Mouse (Mus musculus) liver, adult 2 months (tissue): ENCODE results near the gene Gstt4. TPM values are rescaled to one million over a fixed set of nuclear protein-coding genes. Genes with fewer than 3 reads are reported as not detected.
"Not testable (repeated sequence)": the region's sequence is repeated elsewhere in the genome, so short reads cannot be mapped to it uniquely, and the experiment has no call there.

ENCODE experiments used
- DNase-seq: peaks from one replicate; pipeline ENCODE4 v3.0.0-alpha.2; 2011; ENCODE audit warnings: low read depth, low spot score; ENCODE audit errors: extremely low read depth
- H3K27ac ChIP-seq: fragments of 200-500 bp; replicated peaks from 2 replicates; pipeline ENCODE4 v1.5.1; 2012; ENCODE audit warnings: low read depth, mild to moderate bottlenecking, control low read depth, inconsistent platforms, low read length; ENCODE audit not compliant: insufficient read depth
- H3K27me3 ChIP-seq: fragments of 200-500 bp; 2 replicates; pipeline ENCODE4 v1.6.1; 2012; ENCODE audit warnings: mild to moderate bottlenecking, moderate library complexity, low read length, inconsistent platforms; ENCODE audit not compliant: control insufficient read depth, insufficient read depth
- H3K36me3 ChIP-seq: fragments of 200-500 bp; 2 replicates; pipeline ENCODE4 v1.6.1; 2012; ENCODE audit warnings: low read length, inconsistent platforms; ENCODE audit not compliant: control insufficient read depth, insufficient read depth
- H3K4me1 ChIP-seq: fragments of 200-500 bp; 2 replicates; pipeline ENCODE4 v1.6.1; 2011; ENCODE audit warnings: low read length; ENCODE audit not compliant: control insufficient read depth, insufficient read depth
- H3K4me3 ChIP-seq: fragments of 200-500 bp; 2 replicates; pipeline ENCODE4 v1.5.1; 2011; ENCODE audit warnings: low read depth, mild to moderate bottlenecking, control low read depth, low read length, moderate library complexity; ENCODE audit not compliant: insufficient read depth
- H3K79me2 ChIP-seq: fragments of 200-500 bp; 2 replicates; pipeline ENCODE4 v1.6.1; 2012; ENCODE audit warnings: inconsistent platforms, mild to moderate bottlenecking, low read length, moderate library complexity; ENCODE audit not compliant: control insufficient read depth, insufficient read depth
- H3K9ac ChIP-seq: fragments of 200-500 bp; 2 replicates; pipeline ENCODE4 v1.6.1; 2012; ENCODE audit warnings: low read depth, mild to moderate bottlenecking, control low read depth, inconsistent platforms, low read length
- CTCF ChIP-seq: fragments of 200-500 bp; IDR thresholded peaks from 2 replicates; pipeline ENCODE4 v1.5.1; 2011; ENCODE audit warnings: low read depth, low read length, control low read depth
- POLR2A ChIP-seq: fragments of 200-500 bp; IDR thresholded peaks from 2 replicates; pipeline ENCODE4 v1.6.1; 2011; ENCODE audit warnings: low read length, control low read depth; ENCODE audit not compliant: insufficient read depth; ENCODE audit errors: extremely low read depth
- WGBS: fragments of 180-500 bp; shearing (Covaris S2); methylation state at CpG from one replicate; pipeline ENCODE4 v1.1.7; 2018; 5-methylcytosine and 5-hydroxymethylcytosine counted together
- polyA plus RNA-seq: library from polyadenylated mRNA; depleted of rRNA; stranded (reverse); fragments of >200 nt; gene quantifications from 2 replicates; pipeline ENCODE4 v1.2.3, GENCODE M21; 2012; rRNA removed
- total RNA-seq: library from RNA; depleted of rRNA; stranded (reverse); fragments of >200 nt; gene quantifications from 2 replicates; pipeline ENCODE4 v1.2.3, GENCODE M21; 2014; rRNA removed

Gene Gstt4
- total RNA-seq: 0.09 TPM in 1 of 2 replicates, not detected in the other
- polyA plus RNA-seq: not detected in 2 replicates

- Histone ChIP-seq H3K36me3 (no peaks in the 10 kb centered on the region), H3K9ac (no peak within 1 kb of the TSS), H3K27me3 (no peaks in the 10 kb centered on the region), H3K27ac (no peak within 1 kb of the TSS), H3K4me3 (no peak within 1 kb of the TSS), H3K4me1 (no peaks in the 10 kb centered on the region), H3K79me2 (no peaks in the 10 kb centered on the region)
- TF ChIP-seq CTCF (no peak), POLR2A (no peak)
- 100% methylated on average over 2 of the region's 2 CpGs for WGBS
- DNase-seq: no peak
Measured at GRCm38 (mm10) chr10:75822443-75822842, at the start of gene Gstt4. Gene Gstt4 (minus strand): TSS chr10:75822543.

GRCm38 (mm10) chr10:75861587-75861986 lies 39.2 kb upstream of the Gstt4 start:
- H3K79me2 ChIP-seq: no peaks in the 10 kb centered on the region
- H3K4me3 ChIP-seq: no peak overlapping the region
- H3K27me3 ChIP-seq: no peaks in the 10 kb centered on the region
- H3K27ac ChIP-seq: no peak overlapping the region
- no peak for TF ChIP-seq POLR2A
- no peak for TF ChIP-seq CTCF
- DNase-seq: no peak
- peaks cover 4% of the 10 kb centered on the region for H3K4me1 ChIP-seq
- no peaks in the 10 kb centered on the region for H3K36me3 ChIP-seq
- 80% methylated on average over 5 of the region's 5 CpGs for WGBS
- H3K9ac ChIP-seq: no peak overlapping the region

DNA sequence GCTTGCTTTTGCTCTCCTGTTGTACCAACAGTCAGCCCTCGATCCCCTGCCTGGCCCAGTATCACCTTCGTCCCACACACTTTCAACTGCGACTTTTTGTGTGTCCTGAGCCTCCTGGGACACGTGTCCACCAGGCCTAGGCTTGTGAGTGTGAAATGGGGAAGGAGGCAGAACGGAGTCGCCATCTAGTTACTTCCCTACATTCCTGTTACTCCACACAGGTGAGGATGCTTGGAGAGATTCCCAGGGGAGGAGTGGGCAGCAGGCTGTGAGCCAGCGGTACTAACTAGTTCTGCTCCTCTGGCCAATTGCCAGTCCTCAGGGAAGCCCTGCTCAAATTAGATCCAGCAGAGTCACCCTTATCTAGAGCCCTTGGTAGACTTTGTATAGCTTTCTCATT lies 38.4 kb upstream of the Gstt4 start:
- WGBS: 63% methylated on average over 7 of the region's 7 CpGs

DNA sequence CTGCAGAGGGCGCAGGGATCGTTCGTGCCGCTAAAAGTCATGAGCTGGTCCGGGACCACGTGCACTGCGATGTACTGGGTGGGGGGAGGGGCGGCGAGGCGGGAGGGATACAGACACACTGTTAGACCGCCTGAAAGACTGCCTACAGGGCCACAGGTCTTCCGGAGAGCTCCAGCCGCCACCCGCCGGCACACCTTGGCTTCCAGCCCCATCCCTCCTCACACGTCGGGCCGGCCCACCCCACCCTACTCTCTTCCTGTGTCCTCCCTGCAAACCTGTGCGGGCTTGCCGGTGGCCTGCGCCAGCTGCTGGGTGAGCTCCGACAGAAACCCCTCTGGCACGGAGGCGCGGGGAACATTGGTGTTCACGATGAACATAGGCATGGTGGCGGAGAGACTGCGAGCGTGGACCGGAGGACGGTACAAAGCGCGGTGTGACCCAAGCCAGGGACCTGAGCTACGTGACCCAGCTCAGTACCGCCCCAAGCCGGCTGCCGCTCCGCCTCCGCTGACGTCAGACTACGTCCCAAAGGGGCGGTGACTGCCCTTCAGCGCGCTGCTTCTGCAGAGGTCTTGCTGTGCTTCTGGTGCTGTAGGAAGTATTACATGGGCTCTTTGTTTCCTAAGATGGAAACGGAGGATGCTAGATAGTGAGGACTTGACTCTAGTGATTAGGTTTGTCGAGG lies 37.6 kb upstream of the Gstt4 start, which contains the start of gene Mif:
TSS of gene Mif (minus strand) at position 455 of the 685 bp plus-strand sequence.
- under 1% methylated on average over 46 of the region's 46 CpGs for WGBS
- H3K4me3 ChIP-seq: peak within 1 kb of the TSS; percentile 75
- not testable (repeated sequence) for H3K36me3 ChIP-seq, H3K79me2 ChIP-seq, H3K4me1 ChIP-seq, H3K27me3 ChIP-seq
- H3K9ac ChIP-seq: peak within 1 kb of the TSS; percentile 92
- peak; percentile 82 for DNase-seq
- peak; percentile 79; the same call in 1 of the 2 replicates for TF ChIP-seq POLR2A
- H3K27ac ChIP-seq: peak within 1 kb of the TSS; percentile 89

More for the DNA sequence above, 38.4 kb upstream of the Gstt4 start:
- Histone ChIP-seq H3K36me3 (no peaks in the 10 kb centered on the region), H3K79me2 (no peaks in the 10 kb centered on the region), H3K27ac (no peak overlapping the region), H3K4me3 (no peak overlapping the region), H3K27me3 (no peaks in the 10 kb centered on the region), H3K4me1 (peaks cover 4% of the 10 kb centered on the region), H3K9ac (no peak overlapping the region)
- no peak for DNase-seq
- no peak for TF ChIP-seq POLR2A
- TF ChIP-seq CTCF: no peak

DNA sequence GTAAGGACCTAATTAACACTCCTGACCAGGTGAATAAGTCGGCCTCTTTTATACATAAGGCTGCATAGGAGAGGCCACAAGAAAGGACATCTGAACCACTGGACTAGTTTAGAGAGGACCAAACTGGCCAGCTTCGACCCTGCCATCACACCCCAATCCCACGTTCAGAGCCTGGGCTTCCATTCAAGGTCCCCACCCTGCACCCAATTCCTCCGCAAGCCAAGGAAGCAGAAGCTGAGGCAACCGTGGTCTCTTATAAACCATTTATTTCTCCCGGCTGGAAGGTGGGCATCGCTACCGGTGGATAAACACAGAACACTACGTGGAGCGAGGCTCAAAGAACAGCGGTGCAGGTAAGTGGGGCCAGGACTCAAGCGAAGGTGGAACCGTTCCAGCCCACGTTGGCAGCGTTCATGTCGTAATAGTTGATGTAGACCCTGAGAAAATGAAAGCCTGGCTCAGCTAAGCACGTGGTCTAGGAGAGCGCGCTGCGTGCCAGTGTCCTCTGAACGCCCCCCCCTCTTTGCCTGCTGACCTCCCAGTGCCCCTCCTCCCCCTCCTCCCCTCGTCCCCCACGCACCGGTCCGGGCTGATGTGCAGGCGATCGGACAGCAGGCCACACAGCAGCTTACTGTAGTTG lies 36.9 kb upstream of the Gstt4 start:
- H3K4me1 ChIP-seq: peaks cover 4% of the 10 kb centered on the region
- H3K36me3 ChIP-seq: no peaks in the 10 kb centered on the region
- H3K27me3 ChIP-seq: no peaks in the 10 kb centered on the region
- peak overlapping the region; percentile 92 for H3K9ac ChIP-seq
- TF ChIP-seq POLR2A (no peak), CTCF (no peak)
- 0 out of 2 replicates have a peak overlapping the region, but pooled peaks have one; percentile 89 for H3K27ac ChIP-seq
- DNase-seq: peak; percentile 29
- no peaks in the 10 kb centered on the region for H3K79me2 ChIP-seq
- 7% methylated on average over 24 of the region's 27 CpGs for WGBS
- peak overlapping the region; percentile 75 for H3K4me3 ChIP-seq

DNA sequence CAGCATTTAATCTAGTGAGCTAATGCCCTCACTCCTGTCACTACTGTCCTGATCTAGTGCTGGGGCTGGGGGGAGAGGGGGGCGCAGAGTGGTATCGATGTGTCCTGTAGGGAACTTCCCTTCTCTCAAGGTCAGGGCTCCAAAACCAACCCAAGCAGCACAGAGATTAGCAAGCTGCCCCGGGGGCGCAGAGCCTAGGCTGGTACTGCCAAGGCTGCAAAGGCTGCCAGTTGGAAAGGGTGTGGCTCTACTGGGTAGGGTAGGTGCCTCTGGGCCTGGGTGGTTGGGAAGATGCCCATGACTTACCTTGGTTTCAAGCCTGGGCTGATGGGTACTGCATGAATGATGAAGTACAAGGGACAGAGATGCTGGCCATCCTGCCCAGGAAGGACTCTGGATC lies 35.3 kb upstream of the Gstt4 start:
- TF ChIP-seq CTCF: no peak
- TF ChIP-seq POLR2A: no peak
- Histone ChIP-seq H3K36me3 (no peaks in the 10 kb centered on the region), H3K4me3 (no peak overlapping the region), H3K79me2 (no peaks in the 10 kb centered on the region), H3K27ac (no peak overlapping the region), H3K4me1 (peaks cover 4% of the 10 kb centered on the region), H3K27me3 (no peaks in the 10 kb centered on the region), H3K9ac (no peak overlapping the region; the same call in 1 of the 2 replicates)
- 76% methylated on average over 4 of the region's 4 CpGs for WGBS
- DNase-seq: no peak
